Mouse (Mus musculus) lung, postnatal 0 days (tissue): ENCODE data around the gene Rnf123.

Experiments
- CTCF ChIP-seq: IDR thresholded peaks from 2 replicates; pipeline ENCODE4 v1.5.1; 2016; ENCODE audit warnings: antibody characterized with exemption, mild to moderate bottlenecking
- EP300 ChIP-seq: IDR thresholded peaks from 2 replicates; pipeline ENCODE4 v1.6.1; 2016; ENCODE audit warnings: antibody characterized with exemption, mild to moderate bottlenecking, control low read depth

- no peak for TF ChIP-seq CTCF
- TF ChIP-seq EP300: no peak
Observed at GRCm38 (mm10) chr9:108010385-108010784, 72.8 kb downstream of the Rnf123 start.
